Mouse (Mus musculus): ENCODE results near the gene Cops9.

DNA sequence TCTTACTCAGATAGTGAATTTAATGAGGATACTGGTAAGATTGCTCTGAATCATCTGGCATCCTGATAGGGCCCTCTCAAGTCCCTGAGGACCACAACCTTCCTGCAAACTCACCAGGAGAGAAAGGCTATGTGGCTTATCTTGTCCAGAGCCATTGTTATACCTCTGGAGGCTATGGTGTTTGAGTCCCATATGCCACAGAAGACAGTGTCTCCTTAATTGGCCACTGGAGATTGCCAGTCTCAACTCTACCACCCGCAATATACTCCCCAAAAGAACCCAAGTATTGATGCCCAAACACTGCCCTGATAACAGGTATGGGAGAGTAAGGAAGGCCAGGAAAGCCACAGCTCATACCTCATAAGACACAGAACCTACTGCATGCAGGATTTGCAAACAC, 36.3 kb downstream of the Cops9 start, which contains the start of gene Olfr1410:
- TF ChIP-seq CTCF (IDR thresholded peaks at IDR 0.05; ENCODE audit: low read depth), result no peak
- no peak for TF ChIP-seq EP300 (optimal IDR thresholded peaks at IDR 0.05)

All from stomach, postnatal 0 days (tissue).